Mouse (Mus musculus) stomach, postnatal 0 days (tissue): ENCODE results near the gene Mpv17l2. TPM values are rescaled to one million over a fixed set of nuclear protein-coding genes. Genes with fewer than 3 reads are reported as not detected.
A peak's percentile ranks its signal among the peaks of the same experiment; 100 is the strongest.

Experiments
- ATAC-seq: fragments of 200-750 bp; cut with Nextera tagmentation; 2 replicates; pipeline ENCODE4 v1.8.0; 2017; ENCODE audit not compliant: low FRiP score, low TSS enrichment
- DNase-seq: peaks from one replicate; pipeline ENCODE4 v3.0.0-alpha.2; 2016; ENCODE audit warnings: low spot score
- H3K27ac ChIP-seq: fragments of 300-500 bp; sonication (generic); replicated peaks from 2 replicates; pipeline ENCODE4 v1.5.1; 2014; ENCODE audit warnings: mild to moderate bottlenecking, control low read depth
- H3K27me3 ChIP-seq: fragments of 300-500 bp; sonication (generic); 2 replicates; pipeline ENCODE4 v1.6.1; 2014; ENCODE audit warnings: low read length; ENCODE audit not compliant: control insufficient read depth, insufficient read depth
- H3K36me3 ChIP-seq: fragments of 300-500 bp; sonication (generic); 2 replicates; pipeline ENCODE4 v1.6.1; 2014; ENCODE audit warnings: low read length, mixed read lengths; ENCODE audit not compliant: control insufficient read depth, insufficient read depth
- H3K4me1 ChIP-seq: fragments of 300-500 bp; sonication (generic); replicated peaks from 2 replicates; pipeline ENCODE4 v1.6.1; 2014; ENCODE audit warnings: antibody characterized with exemption; ENCODE audit not compliant: control insufficient read depth, insufficient read depth
- H3K4me2 ChIP-seq: fragments of 300-500 bp; sonication (generic); replicated peaks from 2 replicates; pipeline ENCODE4 v1.6.1; 2014; ENCODE audit warnings: low read depth, mild to moderate bottlenecking, control low read depth, moderate library complexity
- H3K4me3 ChIP-seq: fragments of 300-500 bp; sonication (generic); 2 replicates; pipeline ENCODE4 v1.5.1; 2014; ENCODE audit warnings: low read depth, low read length, control low read depth
- H3K9ac ChIP-seq: fragments of 300-500 bp; sonication (generic); 2 replicates; pipeline ENCODE4 v1.6.1; 2014; ENCODE audit warnings: mild to moderate bottlenecking, low read length, control low read depth, mixed read lengths
- H3K9me3 ChIP-seq: fragments of 300-500 bp; sonication (generic); 2 replicates; pipeline ENCODE4 v1.6.1; 2016; ENCODE audit warnings: low read length; ENCODE audit not compliant: control insufficient read depth
- CTCF ChIP-seq: IDR thresholded peaks from 2 replicates; pipeline ENCODE4 v1.5.1; 2016; ENCODE audit warnings: antibody characterized with exemption, low read depth, mild to moderate bottlenecking, moderate library complexity
- EP300 ChIP-seq: optimal IDR thresholded peaks from 2 replicates; pipeline ENCODE3; 2016; ENCODE audit warnings: antibody characterized with exemption
- WGBS: fragments of 180-500 bp; shearing (Covaris S2); extraction: QIAGEN DNeasy Blood & Tissue Kit; methylation state at CpG from one replicate; pipeline ENCODE4 v1.1.7; 2014; 5-methylcytosine and 5-hydroxymethylcytosine counted together
- polyA plus RNA-seq: library from polyadenylated mRNA; unstranded; fragments of >200 nt; fragmentation: Nextera tagmentation; extraction: Ambion mirVana; gene quantifications from 2 replicates; pipeline ENCODE4 v1.2.1, GENCODE M21; 2015

The Mpv17l2 gene
- polyA plus RNA-seq, 1 experiment from 2014 or later: 77.3 TPM

DNA sequence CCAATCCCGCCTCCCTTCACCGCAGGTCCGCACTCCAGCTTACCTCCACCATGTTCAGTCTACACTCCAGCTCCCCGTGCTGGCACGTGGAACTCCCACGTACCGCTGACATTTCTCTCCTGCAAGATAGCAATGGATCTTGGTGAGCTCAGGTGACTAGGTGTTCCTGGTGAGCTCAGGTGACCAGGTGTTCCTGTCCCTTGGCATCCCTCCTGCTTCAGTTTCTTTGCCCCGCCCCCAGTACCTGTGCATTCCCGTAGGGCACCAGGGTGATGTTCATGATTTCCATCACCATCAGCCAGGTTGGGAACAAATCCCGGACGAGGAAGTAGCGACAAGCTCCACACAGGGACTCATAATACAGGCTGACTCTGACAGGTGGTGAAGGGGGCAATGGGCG lies 3.9 kb upstream of the Mpv17l2 start:
- 0 out of 2 replicates have a peak, but pooled peaks cover 3% of the 10 kb centered on the region for H3K4me1 ChIP-seq
- ATAC-seq (no peak), DNase-seq (peak; percentile 67)
- peak overlapping the region; percentile 82 for H3K27ac ChIP-seq
- no peak overlapping the region for H3K4me3 ChIP-seq
- H3K36me3 ChIP-seq: peaks cover 14% of the 10 kb centered on the region
- no peak for TF ChIP-seq CTCF
- no peak for TF ChIP-seq EP300
- no peak overlapping the region for H3K9ac ChIP-seq
- WGBS: 73% methylated on average over 13 of the region's 13 CpGs
- peak overlapping the region; percentile 87 for H3K4me2 ChIP-seq
- H3K27me3 ChIP-seq: no peaks in the 10 kb centered on the region
- no peaks in the 10 kb centered on the region for H3K9me3 ChIP-seq

DNA sequence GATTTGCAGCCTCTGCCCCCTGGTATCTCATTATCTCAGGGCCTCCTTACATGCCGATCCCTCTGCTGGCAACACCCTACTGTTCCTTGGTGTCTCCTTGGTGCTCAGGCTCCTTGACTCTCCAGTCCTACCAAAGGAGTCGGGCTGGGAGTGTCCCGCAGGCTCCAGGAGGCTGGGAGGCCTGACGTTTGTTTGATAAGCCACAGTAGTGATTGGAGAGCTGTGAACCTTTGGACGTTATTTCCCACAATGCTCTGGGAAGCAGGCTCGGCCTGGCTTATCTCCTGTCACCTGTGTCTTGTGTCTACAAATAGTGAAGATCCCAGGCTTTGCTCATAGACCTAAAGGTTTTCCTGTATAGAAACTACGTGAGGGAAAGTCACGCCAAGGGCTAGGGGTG lies 3.3 kb upstream of the Mpv17l2 start:
- Histone ChIP-seq H3K27me3 (no peaks in the 10 kb centered on the region), H3K27ac (peak overlapping the region; percentile 82), H3K4me3 (no peak overlapping the region), H3K4me2 (no peak overlapping the region), H3K9me3 (no peaks in the 10 kb centered on the region), H3K36me3 (peaks cover 13% of the 10 kb centered on the region), H3K9ac (no peak overlapping the region), H3K4me1 (0 out of 2 replicates have a peak, but pooled peaks cover 7% of the 10 kb centered on the region)
- WGBS: 60% methylated on average over 8 of the region's 8 CpGs
- DNase-seq (peak; percentile 86), ATAC-seq (peak; percentile 49)
- no peak for TF ChIP-seq CTCF
- TF ChIP-seq EP300: no peak

- Histone ChIP-seq H3K4me3 (no peak overlapping the region), H3K36me3 (peaks cover 12% of the 10 kb centered on the region), H3K9ac (no peak overlapping the region), H3K27me3 (no peaks in the 10 kb centered on the region), H3K4me2 (no peak overlapping the region), H3K4me1 (0 out of 2 replicates have a peak, but pooled peaks cover 7% of the 10 kb centered on the region), H3K9me3 (no peaks in the 10 kb centered on the region), H3K27ac (peak overlapping the region; percentile 81)
- peak; percentile 64 for DNase-seq
- ATAC-seq: no peak
- 7% methylated on average over 3 of the region's 3 CpGs for WGBS
- no peak for TF ChIP-seq EP300
- peak; percentile 87 for TF ChIP-seq CTCF
These were observed 2.6 kb upstream of the Mpv17l2 start for GRCm38 (mm10) chr8:70763354-70763753.

- no peak overlapping the region for H3K4me3 ChIP-seq
- no peaks in the 10 kb centered on the region for H3K9me3 ChIP-seq
- H3K36me3 ChIP-seq: peaks cover 9% of the 10 kb centered on the region
- no peak for DNase-seq
- ATAC-seq: no peak
- TF ChIP-seq CTCF (no peak), EP300 (no peak)
- peak overlapping the region; percentile 24; the same call in 1 of the 2 replicates for H3K27ac ChIP-seq
- WGBS: 50% methylated on average over 1 of the region's 1 CpGs
- no peak overlapping the region for H3K9ac ChIP-seq
- no peaks in the 10 kb centered on the region for H3K27me3 ChIP-seq
- H3K4me2 ChIP-seq: no peak overlapping the region
- H3K4me1 ChIP-seq: 0 out of 2 replicates have a peak, but pooled peaks cover 7% of the 10 kb centered on the region
These were observed 1.4 kb upstream of the Mpv17l2 start for GRCm38 (mm10) chr8:70762118-70762517.

GRCm38 (mm10) chr8:70760350-70760749 lies 396 bp downstream of the Mpv17l2 start:
- ATAC-seq (no peak), DNase-seq (no peak)
- no peaks in the 10 kb centered on the region for H3K27me3 ChIP-seq
- H3K4me1 ChIP-seq: 0 out of 2 replicates have a peak, but pooled peaks cover 5% of the 10 kb centered on the region
- H3K9ac ChIP-seq: peak overlapping the region; percentile 83
- peaks cover 9% of the 10 kb centered on the region for H3K36me3 ChIP-seq
- H3K4me3 ChIP-seq: peak overlapping the region; percentile 67
- peak overlapping the region; percentile 100 for H3K4me2 ChIP-seq
- WGBS: under 1% methylated on average over 22 of the region's 22 CpGs
- no peak for TF ChIP-seq CTCF
- TF ChIP-seq EP300: no peak
- peak overlapping the region; percentile 87 for H3K27ac ChIP-seq
- no peaks in the 10 kb centered on the region for H3K9me3 ChIP-seq

DNA sequence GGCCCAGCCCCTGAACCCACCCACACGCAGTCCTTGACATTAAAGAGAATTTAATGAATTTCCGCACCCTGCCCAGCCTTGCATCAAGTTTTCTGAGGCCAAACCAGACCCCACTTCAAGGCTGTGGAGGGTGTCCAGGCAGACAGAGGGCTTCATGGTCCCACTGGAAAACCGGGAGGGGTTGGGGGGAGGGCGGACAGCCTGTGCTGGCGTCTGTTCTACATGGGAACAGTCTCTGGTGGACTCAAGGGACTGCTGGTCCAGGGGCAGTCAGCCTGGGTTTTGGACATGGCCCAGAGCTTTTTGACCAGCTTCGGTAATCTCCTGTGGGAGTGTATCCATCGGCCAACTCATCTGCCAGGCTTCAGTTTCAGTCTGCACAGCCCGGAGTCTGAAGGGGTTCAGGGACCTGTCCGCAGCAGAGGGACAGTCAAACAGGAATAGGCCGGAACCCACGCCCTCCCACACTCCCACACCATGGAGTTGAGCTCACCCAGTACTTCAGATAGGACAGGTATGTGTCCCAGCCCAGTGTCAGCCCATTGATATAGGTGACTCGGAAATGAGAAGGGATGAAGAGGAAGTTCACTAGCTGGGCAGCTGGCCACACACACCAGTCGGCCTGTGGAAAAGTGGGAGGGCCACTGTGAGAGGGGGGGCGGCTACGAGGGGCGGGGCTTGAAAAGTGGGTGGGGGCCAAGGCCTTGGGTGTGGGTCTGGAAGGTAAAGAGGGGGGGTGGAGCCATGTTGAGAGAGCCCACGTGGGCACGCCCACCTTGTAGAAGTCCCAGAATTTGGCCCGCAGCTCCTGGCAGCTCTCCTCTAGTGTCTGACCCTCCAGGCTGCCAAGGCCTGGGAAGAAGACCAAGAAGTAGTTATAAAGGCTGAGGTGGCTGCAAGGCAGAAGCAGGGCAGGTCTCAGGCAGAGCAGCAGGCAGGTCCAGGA lies 1.9 kb downstream of the Mpv17l2 start:
- Histone ChIP-seq H3K4me3 (no peak overlapping the region), H3K27me3 (no peaks in the 10 kb centered on the region), H3K9me3 (no peaks in the 10 kb centered on the region), H3K9ac (peak overlapping the region; percentile 45; the same call in 1 of the 2 replicates), H3K4me1 (peaks cover 5% of the 10 kb centered on the region; the same call in 1 of the 2 replicates), H3K27ac (peak overlapping the region; percentile 67; the same call in 1 of the 2 replicates), H3K4me2 (no peak overlapping the region), H3K36me3 (peaks cover 7% of the 10 kb centered on the region)
- no peak for ATAC-seq
- DNase-seq: peak; percentile 73
- no peak for TF ChIP-seq CTCF
- TF ChIP-seq EP300: no peak
- WGBS: 57% methylated on average over 19 of the region's 19 CpGs
